Mouse (Mus musculus): ENCODE measurements at regions not wholly inside any gene's neighbourhood (a gene's known extent, or its start where the extent isn't known, plus 50 kb on each side); places are given as distances from the start of the nearest gene placed in this dataset.

DNA sequence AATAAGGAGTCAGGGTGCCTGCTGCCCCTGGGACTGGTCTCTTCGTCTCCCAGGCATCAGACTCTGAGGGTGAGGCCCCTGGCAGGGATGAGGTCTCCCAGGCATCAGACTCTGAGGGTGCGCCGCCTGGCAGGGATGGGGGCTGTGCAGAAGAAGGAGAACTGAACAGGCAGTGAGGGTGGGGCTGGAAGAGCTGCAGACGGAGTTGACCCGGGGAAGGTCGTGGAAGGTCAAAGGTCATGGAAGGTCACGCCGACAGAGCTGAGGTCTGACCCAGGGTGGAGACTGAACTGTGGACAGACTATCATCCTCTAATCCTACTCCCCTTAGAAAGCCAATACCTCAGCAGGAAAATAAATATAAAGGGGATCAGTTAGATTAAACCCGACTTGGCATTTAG is 50.6 kb upstream of the Grik3 start:
- no peak for ATAC-seq
- Histone ChIP-seq H3K27ac (ENCODE audit: low read depth, low read length) (no peak overlapping the region), H3K4me2 (replicated peaks; ENCODE audit: low read depth) (no peak overlapping the region), H3K27me3 (replicated peaks; ENCODE audit: control insufficient read depth, insufficient read depth, low read length) (no peaks in the 10 kb centered on the region), H3K4me3 (ENCODE audit: low read depth, low read length) (no peak overlapping the region), H3K9me3 (ENCODE audit: control insufficient read depth) (no peaks in the 10 kb centered on the region), H3K9ac (ENCODE audit: low read depth, low read length) (no peak overlapping the region), H3K4me1 (replicated peaks; ENCODE audit: control insufficient read depth, insufficient read depth, low read length) (no peaks in the 10 kb centered on the region), H3K36me3 (ENCODE audit: control insufficient read depth, insufficient read depth) (no peaks in the 10 kb centered on the region)
- TF ChIP-seq CTCF (IDR thresholded peaks at IDR 0.05; ENCODE audit: low read depth), result no peak
- 19% methylated on average over 9 of the region's 9 CpGs for WGBS

- Histone ChIP-seq H3K4me2 (replicated peaks; ENCODE audit: low read depth) (no peak overlapping the region), H3K27ac (ENCODE audit: low read depth, low read length) (no peak overlapping the region), H3K9ac (ENCODE audit: low read depth, low read length) (no peak overlapping the region), H3K4me1 (replicated peaks; ENCODE audit: control insufficient read depth, insufficient read depth, low read length) (no peaks in the 10 kb centered on the region), H3K9me3 (ENCODE audit: control insufficient read depth) (no peaks in the 10 kb centered on the region), H3K36me3 (ENCODE audit: control insufficient read depth, insufficient read depth) (no peaks in the 10 kb centered on the region), H3K27me3 (replicated peaks; ENCODE audit: control insufficient read depth, insufficient read depth, low read length) (no peaks in the 10 kb centered on the region), H3K4me3 (ENCODE audit: low read depth, low read length) (no peak overlapping the region)
- ATAC-seq, result no peak
- WGBS, result 74% methylated on average over 13 of the region's 13 CpGs
- no peak for TF ChIP-seq CTCF (IDR thresholded peaks at IDR 0.05; ENCODE audit: low read depth)
Measured at GRCm38 (mm10) chr4:125437161-125437822, 53.2 kb upstream of the Grik3 start.

GRCm38 (mm10) chr4:125433511-125433910 is 57.0 kb upstream of the Grik3 start:
- no peaks in the 10 kb centered on the region for H3K36me3 ChIP-seq (ENCODE audit: control insufficient read depth, insufficient read depth)
- WGBS, result 56% methylated on average over 3 of the region's 3 CpGs
- no peak overlapping the region for H3K4me3 ChIP-seq (ENCODE audit: low read depth, low read length)
- ATAC-seq, result no peak
- H3K4me2 ChIP-seq (replicated peaks; ENCODE audit: low read depth), result no peak overlapping the region
- TF ChIP-seq CTCF (IDR thresholded peaks at IDR 0.05; ENCODE audit: low read depth), result no peak
- H3K27me3 ChIP-seq (replicated peaks; ENCODE audit: control insufficient read depth, insufficient read depth, low read length), result no peaks in the 10 kb centered on the region
- no peak overlapping the region for H3K27ac ChIP-seq (ENCODE audit: low read depth, low read length)
- no peaks in the 10 kb centered on the region for H3K9me3 ChIP-seq (ENCODE audit: control insufficient read depth)
- no peaks in the 10 kb centered on the region for H3K4me1 ChIP-seq (replicated peaks; ENCODE audit: control insufficient read depth, insufficient read depth, low read length)
- H3K9ac ChIP-seq (ENCODE audit: low read depth, low read length), result no peak overlapping the region

GRCm38 (mm10) chr4:125431648-125432047 is 58.9 kb upstream of the Grik3 start:
- no peak for TF ChIP-seq CTCF (IDR thresholded peaks at IDR 0.05; ENCODE audit: low read depth)
- H3K4me2 ChIP-seq (replicated peaks; ENCODE audit: low read depth), result no peak overlapping the region
- H3K4me1 ChIP-seq (replicated peaks; ENCODE audit: control insufficient read depth, insufficient read depth, low read length), result no peaks in the 10 kb centered on the region
- no peaks in the 10 kb centered on the region for H3K36me3 ChIP-seq (ENCODE audit: control insufficient read depth, insufficient read depth)
- H3K27me3 ChIP-seq (replicated peaks; ENCODE audit: control insufficient read depth, insufficient read depth, low read length), result no peaks in the 10 kb centered on the region
- no peaks in the 10 kb centered on the region for H3K9me3 ChIP-seq (ENCODE audit: control insufficient read depth)
- H3K4me3 ChIP-seq (ENCODE audit: low read depth, low read length), result no peak overlapping the region
- H3K27ac ChIP-seq (ENCODE audit: low read depth, low read length), result no peak overlapping the region
- no peak for ATAC-seq
- H3K9ac ChIP-seq (ENCODE audit: low read depth, low read length), result no peak overlapping the region

DNA sequence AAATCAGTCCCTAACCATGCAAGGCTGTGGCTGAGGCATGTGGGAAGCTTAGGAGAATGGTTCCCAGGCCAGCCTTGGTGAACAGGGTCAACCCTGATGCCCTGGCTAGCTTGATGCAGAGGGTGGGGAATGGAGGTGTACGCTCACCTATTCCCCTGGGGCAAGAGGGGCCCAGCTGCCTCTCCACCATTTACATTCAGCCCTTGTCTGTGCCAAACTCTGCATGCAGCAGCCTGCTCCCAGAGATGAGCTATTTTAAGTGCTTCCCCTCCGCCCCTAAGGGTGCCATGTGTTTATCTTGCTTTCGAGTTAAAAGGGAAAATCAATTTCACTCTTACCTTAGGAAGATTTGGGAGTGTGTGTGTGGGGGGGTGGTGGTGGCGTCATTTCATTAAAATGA is 59.7 kb upstream of the Grik3 start:
- Histone ChIP-seq H3K27me3 (replicated peaks; ENCODE audit: control insufficient read depth, insufficient read depth, low read length) (no peaks in the 10 kb centered on the region), H3K27ac (ENCODE audit: low read depth, low read length) (no peak overlapping the region), H3K4me1 (replicated peaks; ENCODE audit: control insufficient read depth, insufficient read depth, low read length) (no peaks in the 10 kb centered on the region), H3K9me3 (ENCODE audit: control insufficient read depth) (no peaks in the 10 kb centered on the region), H3K4me3 (ENCODE audit: low read depth, low read length) (no peak overlapping the region), H3K9ac (ENCODE audit: low read depth, low read length) (no peak overlapping the region), H3K4me2 (replicated peaks; ENCODE audit: low read depth) (no peak overlapping the region), H3K36me3 (ENCODE audit: control insufficient read depth, insufficient read depth) (no peaks in the 10 kb centered on the region)
- 49% methylated on average over 4 of the region's 4 CpGs for whole genome bisulfite sequencing
- no peak for TF ChIP-seq CTCF (IDR thresholded peaks at IDR 0.05; ENCODE audit: low read depth)
- no peak for ATAC-seq

- H3K9me3 ChIP-seq (ENCODE audit: control insufficient read depth), result no peaks in the 10 kb centered on the region
- H3K9ac ChIP-seq (ENCODE audit: low read depth, low read length), result no peak overlapping the region
- ATAC-seq, result no peak
- H3K27me3 ChIP-seq (replicated peaks; ENCODE audit: control insufficient read depth, insufficient read depth, low read length), result no peaks in the 10 kb centered on the region
- 85% methylated on average over 14 of the region's 14 CpGs for WGBS
- H3K4me1 ChIP-seq (replicated peaks; ENCODE audit: control insufficient read depth, insufficient read depth, low read length), result no peaks in the 10 kb centered on the region
- TF ChIP-seq CTCF (IDR thresholded peaks at IDR 0.05; ENCODE audit: low read depth), result no peak
- H3K4me2 ChIP-seq (replicated peaks; ENCODE audit: low read depth), result no peak overlapping the region
- H3K36me3 ChIP-seq (ENCODE audit: control insufficient read depth, insufficient read depth), result no peaks in the 10 kb centered on the region
- H3K4me3 ChIP-seq (ENCODE audit: low read depth, low read length), result no peak overlapping the region
- no peak overlapping the region for H3K27ac ChIP-seq (ENCODE audit: low read depth, low read length)
Measured at GRCm38 (mm10) chr4:125428736-125429135, 61.8 kb upstream of the Grik3 start.
